Mouse (Mus musculus): ENCODE measurements around the gene Dgkz. TPM values are rescaled to one million over a fixed set of nuclear protein-coding genes. Genes with fewer than 3 reads are reported as not detected.

Dgkz gene
- total and polyA plus RNA-seq, 2 experiments from 2014 or later = 40.7 to 163 TPM

DNA sequence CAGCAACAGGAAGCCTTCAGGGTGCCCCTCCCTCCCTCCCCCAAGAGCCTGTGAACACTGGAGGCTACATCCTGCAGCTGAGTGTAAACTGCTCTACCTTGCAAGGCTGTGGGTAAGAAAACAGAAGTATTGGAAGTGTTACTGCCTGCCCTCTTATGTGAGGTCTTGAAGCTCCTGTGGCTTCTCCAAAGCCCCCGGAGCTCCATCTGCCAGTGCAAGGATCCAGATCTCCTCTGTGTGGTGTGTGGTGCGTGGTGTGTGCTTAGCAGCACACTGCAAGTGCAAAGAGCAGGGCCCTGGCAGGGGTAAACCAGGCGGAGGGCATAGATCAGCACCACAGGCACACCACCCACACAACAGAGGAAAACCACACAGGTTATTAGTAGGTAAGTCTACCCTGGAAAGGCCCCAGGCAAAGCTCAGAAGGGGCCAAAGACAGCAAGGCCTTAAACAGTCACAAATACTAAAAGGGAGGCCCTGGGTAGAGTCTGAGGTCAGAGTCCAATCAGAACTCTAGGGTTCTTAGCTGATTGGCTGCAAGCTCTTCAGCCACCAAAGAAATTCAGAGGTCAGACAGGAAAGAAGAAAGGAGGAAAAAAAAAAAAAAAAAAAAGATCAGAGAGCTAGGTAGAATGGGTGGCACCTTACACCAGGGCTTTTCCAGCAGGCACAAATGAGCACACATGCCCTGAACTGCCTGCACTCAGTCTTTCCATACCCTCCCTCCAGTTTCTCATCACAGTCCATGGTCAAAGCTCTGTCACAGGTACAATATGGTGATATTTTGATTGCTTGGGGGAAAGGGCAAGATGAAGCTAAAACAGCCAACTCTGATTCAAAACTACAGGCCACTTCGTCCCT is 13.5 kb downstream of the Dgkz start:
- ATAC-seq = no peak
- Histone ChIP-seq H3K9me3 (ENCODE audit: low read length) (no peaks in the 10 kb centered on the region), H3K4me2 (ENCODE audit: low read depth, low read length) (peak overlapping the region; percentile 93), H3K4me3 (ENCODE audit: low read length) (peak overlapping the region; percentile 86), H3K27me3 (ENCODE audit: insufficient read depth, low read length) (no peaks in the 10 kb centered on the region), H3K9ac (replicated peaks; ENCODE audit: low read length) (peak overlapping the region; percentile 85), H3K4me1 (ENCODE audit: insufficient read depth, low read length) (peaks cover 28% of the 10 kb centered on the region), H3K36me3 (ENCODE audit: insufficient read depth, low read length) (no peaks in the 10 kb centered on the region), H3K27ac (no peak overlapping the region)
- DNase-seq (ENCODE audit: low spot score) = no peak
- WGBS = 44% methylated on average over 4 of the region's 4 CpGs
- no peak for TF ChIP-seq CTCF (IDR thresholded peaks at IDR 0.05; ENCODE audit: low read depth)

DNA sequence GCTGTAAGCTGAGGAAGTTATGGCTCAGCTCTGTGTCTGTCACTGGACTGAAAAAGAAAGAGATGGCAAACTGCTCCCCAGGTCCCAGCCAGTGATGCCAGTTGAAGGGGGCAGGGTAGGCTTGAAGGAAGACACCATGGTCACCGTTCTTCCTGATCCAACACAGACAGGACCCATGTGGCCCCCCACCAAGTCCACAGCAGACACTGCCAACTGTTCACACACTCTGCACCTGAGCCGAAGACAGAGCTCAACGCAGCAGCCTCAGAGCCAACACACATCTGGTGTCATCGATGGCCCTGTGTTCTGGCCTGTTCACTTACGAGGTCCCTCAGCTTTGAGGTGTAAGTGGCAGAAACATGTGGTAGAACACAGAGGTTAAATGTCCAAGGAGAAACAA is 15.2 kb downstream of the Dgkz start:
- H3K4me2 ChIP-seq (ENCODE audit: low read depth, low read length) = no peak overlapping the region
- no peak overlapping the region for H3K4me3 ChIP-seq (ENCODE audit: low read length)
- ATAC-seq (no peak), DNase-seq (ENCODE audit: low spot score) (no peak)
- no peaks in the 10 kb centered on the region for H3K27me3 ChIP-seq (ENCODE audit: insufficient read depth, low read length)
- TF ChIP-seq CTCF (IDR thresholded peaks at IDR 0.05; ENCODE audit: low read depth) = no peak
- H3K9me3 ChIP-seq (ENCODE audit: low read length) = no peaks in the 10 kb centered on the region
- H3K9ac ChIP-seq (replicated peaks; ENCODE audit: low read length) = no peak overlapping the region; the same call in 1 of the 2 replicates
- no peaks in the 10 kb centered on the region for H3K36me3 ChIP-seq (ENCODE audit: insufficient read depth, low read length)
- H3K27ac ChIP-seq = peak overlapping the region; percentile 51; the same call in 1 of the 2 replicates
- peaks cover 32% of the 10 kb centered on the region for H3K4me1 ChIP-seq (ENCODE audit: insufficient read depth, low read length)
- WGBS = 67% methylated on average over 5 of the region's 5 CpGs

GRCm38 (mm10) chr2:91959544-91960410 is 15.9 kb downstream of the Dgkz start:
- H3K4me1 ChIP-seq (ENCODE audit: insufficient read depth, low read length) = peaks cover 32% of the 10 kb centered on the region
- H3K27ac ChIP-seq = peak overlapping the region; percentile 51
- 55% methylated on average over 11 of the region's 11 CpGs for WGBS
- H3K9me3 ChIP-seq (ENCODE audit: low read length) = no peaks in the 10 kb centered on the region
- DNase-seq (ENCODE audit: low spot score) = no peak
- peak overlapping the region; percentile 35; the same call in 1 of the 2 replicates for H3K9ac ChIP-seq (replicated peaks; ENCODE audit: low read length)
- no peak for TF ChIP-seq CTCF (IDR thresholded peaks at IDR 0.05; ENCODE audit: low read depth)
- ATAC-seq = no peak
- no peaks in the 10 kb centered on the region for H3K27me3 ChIP-seq (ENCODE audit: insufficient read depth, low read length)
- H3K36me3 ChIP-seq (ENCODE audit: insufficient read depth, low read length) = no peaks in the 10 kb centered on the region
- no peak overlapping the region for H3K4me3 ChIP-seq (ENCODE audit: low read length)
- no peak overlapping the region for H3K4me2 ChIP-seq (ENCODE audit: low read depth, low read length)

DNA sequence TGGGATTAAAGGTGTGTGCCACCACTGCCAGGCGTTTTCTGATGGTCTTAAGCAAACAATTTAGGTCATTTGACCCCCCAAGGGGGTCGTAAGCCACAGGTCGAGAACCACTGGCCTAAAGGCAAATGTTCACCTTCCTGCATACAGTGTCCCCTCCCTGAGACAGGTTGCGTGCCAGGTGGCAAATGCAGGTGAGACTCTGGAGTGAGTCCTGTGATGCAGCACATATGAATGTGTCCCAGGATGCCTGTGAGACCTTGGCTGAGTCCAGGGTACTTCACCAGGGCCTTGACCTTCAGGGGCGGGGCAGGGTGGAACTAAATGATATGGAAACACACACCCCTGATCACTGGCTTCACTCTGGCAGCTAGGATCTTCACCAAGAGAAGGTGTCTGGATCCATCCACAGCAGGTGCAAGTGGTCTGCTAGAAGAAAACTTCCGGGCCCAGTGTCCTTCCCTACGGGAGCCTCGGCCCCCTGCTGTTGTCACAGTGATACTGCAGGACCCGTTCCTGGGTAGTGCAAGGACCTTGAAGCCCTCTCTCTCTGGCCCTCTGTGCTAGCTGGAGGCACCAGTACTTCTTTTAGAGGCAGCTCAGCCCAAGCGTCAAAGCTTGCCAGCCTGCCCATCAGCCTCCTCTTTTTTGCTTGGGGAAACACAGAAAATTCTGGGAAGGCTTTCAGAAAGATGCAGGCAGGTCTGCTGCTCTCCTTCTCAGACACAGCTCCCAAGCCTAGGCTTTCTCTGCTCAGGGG is 16.8 kb downstream of the Dgkz start:
- H3K4me1 ChIP-seq (ENCODE audit: insufficient read depth, low read length) = peaks cover 35% of the 10 kb centered on the region
- no peak overlapping the region; the same call in 1 of the 2 replicates for H3K9ac ChIP-seq (replicated peaks; ENCODE audit: low read length)
- no peak overlapping the region for H3K4me2 ChIP-seq (ENCODE audit: low read depth, low read length)
- no peaks in the 10 kb centered on the region for H3K27me3 ChIP-seq (ENCODE audit: insufficient read depth, low read length)
- DNase-seq (ENCODE audit: low spot score) = peak; percentile 69
- ATAC-seq = no peak
- no peaks in the 10 kb centered on the region for H3K9me3 ChIP-seq (ENCODE audit: low read length)
- TF ChIP-seq CTCF (IDR thresholded peaks at IDR 0.05; ENCODE audit: low read depth) = peak; percentile 67
- H3K27ac ChIP-seq = peak overlapping the region; percentile 51; the same call in 1 of the 2 replicates
- no peak overlapping the region for H3K4me3 ChIP-seq (ENCODE audit: low read length)
- no peaks in the 10 kb centered on the region for H3K36me3 ChIP-seq (ENCODE audit: insufficient read depth, low read length)
- WGBS = 52% methylated on average over 10 of the region's 10 CpGs

- H3K27ac ChIP-seq = no peak overlapping the region
- H3K4me3 ChIP-seq (ENCODE audit: low read length) = no peak overlapping the region
- no peak overlapping the region for H3K9ac ChIP-seq (replicated peaks; ENCODE audit: low read length)
- no peak for ATAC-seq
- H3K27me3 ChIP-seq (ENCODE audit: insufficient read depth, low read length) = no peaks in the 10 kb centered on the region
- TF ChIP-seq CTCF (IDR thresholded peaks at IDR 0.05; ENCODE audit: low read depth) = no peak
- peaks cover 37% of the 10 kb centered on the region for H3K4me1 ChIP-seq (ENCODE audit: insufficient read depth, low read length)
- no peak overlapping the region for H3K4me2 ChIP-seq (ENCODE audit: low read depth, low read length)
- no peaks in the 10 kb centered on the region for H3K9me3 ChIP-seq (ENCODE audit: low read length)
- no peaks in the 10 kb centered on the region for H3K36me3 ChIP-seq (ENCODE audit: insufficient read depth, low read length)
- WGBS = 65% methylated on average over 8 of the region's 8 CpGs
- DNase-seq (ENCODE audit: low spot score) = no peak
Measured at GRCm38 (mm10) chr2:91958049-91958448, 17.6 kb downstream of the Dgkz start.

GRCm38 (mm10) chr2:91957096-91957495 is 18.6 kb downstream of the Dgkz start:
- Histone ChIP-seq H3K4me3 (ENCODE audit: low read length) (no peak overlapping the region), H3K9ac (replicated peaks; ENCODE audit: low read length) (no peak overlapping the region), H3K4me1 (ENCODE audit: insufficient read depth, low read length) (peaks cover 29% of the 10 kb centered on the region), H3K4me2 (ENCODE audit: low read depth, low read length) (no peak overlapping the region), H3K27ac (no peak overlapping the region), H3K36me3 (ENCODE audit: insufficient read depth, low read length) (no peaks in the 10 kb centered on the region), H3K9me3 (ENCODE audit: low read length) (no peaks in the 10 kb centered on the region), H3K27me3 (ENCODE audit: insufficient read depth, low read length) (no peaks in the 10 kb centered on the region)
- peak; percentile 47 for DNase-seq (ENCODE audit: low spot score)
- ATAC-seq = peak; percentile 55; the same call in 1 of the 2 replicates
- 19% methylated on average over 4 of the region's 4 CpGs for WGBS
- no peak for TF ChIP-seq CTCF (IDR thresholded peaks at IDR 0.05; ENCODE audit: low read depth)
